Mouse (Mus musculus) small intestine, adult 2 months (tissue): Measurements from ENCODE around the gene Scrn1.

Experiments
- CTCF ChIP-seq: fragments of 200-500 bp; IDR thresholded peaks from 2 replicates; pipeline ENCODE4 v1.5.1; 2012; ENCODE audit warnings: low read depth, mild to moderate bottlenecking, control low read depth, inconsistent platforms, low read length, moderate library complexity, mixed read lengths; ENCODE audit not compliant: insufficient replicate concordance, insufficient read length; ENCODE audit errors: extremely low read depth
- POLR2A ChIP-seq: fragments of 200-500 bp; IDR thresholded peaks from 2 replicates; pipeline ENCODE4 v1.6.1; 2012; ENCODE audit warnings: low read depth, mild to moderate bottlenecking, control low read depth, inconsistent platforms, low read length, moderate library complexity

GRCm38 (mm10) chr6:54531048-54531481 lies 35.2 kb downstream of the Scrn1 start:
- TF ChIP-seq POLR2A (no peak), CTCF (no peak)
